Mouse (Mus musculus): ENCODE data around the gene Pcmtd2. TPM values are rescaled to one million over a fixed set of nuclear protein-coding genes. Genes with fewer than 3 reads are reported as not detected.

Pcmtd2 gene
- polyA plus RNA-seq, 1 experiment from 2014 or later: 22.7 TPM

- WGBS: 93% methylated on average over 2 of the region's 2 CpGs
- H3K36me3 ChIP-seq: peaks cover 34% of the 10 kb centered on the region
Measured at GRCm38 (mm10) chr2:181871039-181871438, 33.4 kb downstream of the Pcmtd2 start.

GRCm38 (mm10) chr2:181878903-181879302 is 41.2 kb downstream of the Pcmtd2 start:
- Histone ChIP-seq H3K4me3 (no peak overlapping the region), H3K9me3 (no peaks in the 10 kb centered on the region), H3K27me3 (ENCODE audit: insufficient read depth, poor library complexity, severe bottlenecking) (no peaks in the 10 kb centered on the region), H3K36me3 (peaks cover 9% of the 10 kb centered on the region; the same call in 1 of the 2 replicates), H3K4me1 (no peaks in the 10 kb centered on the region), H3K27ac (no peak overlapping the region)
- WGBS: 76% methylated on average over 1 of the region's 1 CpGs
- no peak for DNase-seq (ENCODE audit: low spot score)

More at GRCm38 (mm10) chr2:181871039-181871438, 33.4 kb downstream of the Pcmtd2 start:
- H3K27ac ChIP-seq: no peak overlapping the region
- DNase-seq (ENCODE audit: low spot score): no peak
- no peaks in the 10 kb centered on the region for H3K9me3 ChIP-seq
- no peak overlapping the region for H3K4me3 ChIP-seq
- no peaks in the 10 kb centered on the region for H3K27me3 ChIP-seq (ENCODE audit: insufficient read depth, poor library complexity, severe bottlenecking)
- H3K4me1 ChIP-seq: no peaks in the 10 kb centered on the region

GRCm38 (mm10) chr2:181883022-181883749 is 45.5 kb downstream of the Pcmtd2 start:
- WGBS: 83% methylated on average over 3 of the region's 3 CpGs
- Histone ChIP-seq H3K9me3 (no peaks in the 10 kb centered on the region), H3K27me3 (ENCODE audit: insufficient read depth, poor library complexity, severe bottlenecking) (no peaks in the 10 kb centered on the region), H3K27ac (no peak overlapping the region), H3K4me3 (no peak overlapping the region), H3K36me3 (no peaks in the 10 kb centered on the region), H3K4me1 (no peaks in the 10 kb centered on the region)
- no peak for DNase-seq (ENCODE audit: low spot score)

Other genes with a start within 250 kb of the Pcmtd2 start
- gene Prpf6, start 246.0 kb upstream of the Pcmtd2 start, polyA plus RNA-seq (2016; fragmentation: Nextera tagmentation; extraction: Ambion mirVana): 56.1 and 62.9 TPM in 2 replicates
- 36.0 and 37.0 TPM in 2 replicates for gene Zfp512b, start 245.1 kb upstream of the Pcmtd2 start, polyA plus RNA-seq (2016; fragmentation: Nextera tagmentation; extraction: Ambion mirVana)
- gene Samd10, start 238.6 kb upstream of the Pcmtd2 start, polyA plus RNA-seq (2016; fragmentation: Nextera tagmentation; extraction: Ambion mirVana): 15.0 and 16.6 TPM in 2 replicates
- 0.24 TPM in 1 of 2 replicates, not detected in the other for gene Gm29797, start 180.8 kb upstream of the Pcmtd2 start, polyA plus RNA-seq (2016; fragmentation: Nextera tagmentation; extraction: Ambion mirVana)
- gene Sox18, start 166.2 kb upstream of the Pcmtd2 start, polyA plus RNA-seq (2016; fragmentation: Nextera tagmentation; extraction: Ambion mirVana): 22.1 and 25.0 TPM in 2 replicates
- gene Tcea2, start 157.5 kb upstream of the Pcmtd2 start, polyA plus RNA-seq (2016; fragmentation: Nextera tagmentation; extraction: Ambion mirVana): 12.2 and 15.3 TPM in 2 replicates
- gene Rgs19, start 143.9 kb upstream of the Pcmtd2 start, polyA plus RNA-seq (2016; fragmentation: Nextera tagmentation; extraction: Ambion mirVana): 56.4 and 67.7 TPM in 2 replicates
- gene Lkaaear1, start 139.4 kb upstream of the Pcmtd2 start, polyA plus RNA-seq (2016; fragmentation: Nextera tagmentation; extraction: Ambion mirVana): not detected in 2 replicates
- gene Oprl1, start 122.8 kb upstream of the Pcmtd2 start, polyA plus RNA-seq (2016; fragmentation: Nextera tagmentation; extraction: Ambion mirVana): 6.1 and 6.6 TPM in 2 replicates
- gene Myt1, start 74.5 kb upstream of the Pcmtd2 start, polyA plus RNA-seq (2016; fragmentation: Nextera tagmentation; extraction: Ambion mirVana): 0.05 and 0.14 TPM in 2 replicates
- gene Polr3k, start 26.5 kb downstream of the Pcmtd2 start, polyA plus RNA-seq (2016; fragmentation: Nextera tagmentation; extraction: Ambion mirVana): 63.4 and 74.1 TPM in 2 replicates
- not detected in 2 replicates for gene Gm14496, start 153.3 kb downstream of the Pcmtd2 start, polyA plus RNA-seq (2016; fragmentation: Nextera tagmentation; extraction: Ambion mirVana)